Mouse (Mus musculus) forebrain, embryonic 12.5 days (tissue): ENCODE measurements around the gene Zswim3. TPM values are rescaled to one million over a fixed set of nuclear protein-coding genes. Genes with fewer than 3 reads are reported as not detected.

Experiments used
- ATAC-seq: fragments of 200-750 bp; cut with Nextera tagmentation; 2 replicates; pipeline ENCODE4 v1.8.0; 2017; ENCODE audit warnings: moderate TSS enrichment; ENCODE audit not compliant: low FRiP score
- H3K27ac ChIP-seq: fragments of 300-500 bp; sonication (generic); 2 replicates; pipeline ENCODE4 v1.5.1; 2016; ENCODE audit warnings: mild to moderate bottlenecking
- H3K27me3 ChIP-seq: fragments of 300-500 bp; sonication (generic); 2 replicates; pipeline ENCODE4 v1.6.1; 2016; ENCODE audit warnings: mild to moderate bottlenecking
- H3K36me3 ChIP-seq: fragments of 300-500 bp; sonication (generic); replicated peaks from 2 replicates; pipeline ENCODE4 v1.6.1; 2016; ENCODE audit warnings: mild to moderate bottlenecking
- H3K4me1 ChIP-seq: fragments of 300-500 bp; sonication (generic); 2 replicates; pipeline ENCODE4 v1.6.1; 2016
- H3K4me2 ChIP-seq: fragments of 300-500 bp; sonication (generic); 2 replicates; pipeline ENCODE4 v1.6.1; 2016; ENCODE audit warnings: mild to moderate bottlenecking, moderate library complexity
- H3K4me3 ChIP-seq: fragments of 300-500 bp; sonication (generic); replicated peaks from 2 replicates; pipeline ENCODE4 v1.5.1; 2016; ENCODE audit warnings: mild to moderate bottlenecking
- H3K9ac ChIP-seq: fragments of 300-500 bp; sonication (generic); 2 replicates; pipeline ENCODE4 v1.6.1; 2016; ENCODE audit warnings: mild to moderate bottlenecking
- H3K9me3 ChIP-seq: fragments of 300-500 bp; sonication (generic); 2 replicates; pipeline ENCODE4 v1.6.1; 2016
- WGBS: fragments of 180-500 bp; shearing (Covaris S2); methylation state at CpG from one replicate; pipeline ENCODE4 v1.1.7; 2016; 5-methylcytosine and 5-hydroxymethylcytosine counted together
- polyA plus RNA-seq: library from polyadenylated mRNA; unstranded; fragments of >200 nt; fragmentation: Nextera tagmentation; extraction: Ambion mirVana; gene quantifications from 2 replicates; pipeline ENCODE4 v1.2.1, GENCODE M21; 2016

Zswim3 gene
- polyA plus RNA-seq, 1 experiment from 2014 or later, result 10.7 TPM

DNA sequence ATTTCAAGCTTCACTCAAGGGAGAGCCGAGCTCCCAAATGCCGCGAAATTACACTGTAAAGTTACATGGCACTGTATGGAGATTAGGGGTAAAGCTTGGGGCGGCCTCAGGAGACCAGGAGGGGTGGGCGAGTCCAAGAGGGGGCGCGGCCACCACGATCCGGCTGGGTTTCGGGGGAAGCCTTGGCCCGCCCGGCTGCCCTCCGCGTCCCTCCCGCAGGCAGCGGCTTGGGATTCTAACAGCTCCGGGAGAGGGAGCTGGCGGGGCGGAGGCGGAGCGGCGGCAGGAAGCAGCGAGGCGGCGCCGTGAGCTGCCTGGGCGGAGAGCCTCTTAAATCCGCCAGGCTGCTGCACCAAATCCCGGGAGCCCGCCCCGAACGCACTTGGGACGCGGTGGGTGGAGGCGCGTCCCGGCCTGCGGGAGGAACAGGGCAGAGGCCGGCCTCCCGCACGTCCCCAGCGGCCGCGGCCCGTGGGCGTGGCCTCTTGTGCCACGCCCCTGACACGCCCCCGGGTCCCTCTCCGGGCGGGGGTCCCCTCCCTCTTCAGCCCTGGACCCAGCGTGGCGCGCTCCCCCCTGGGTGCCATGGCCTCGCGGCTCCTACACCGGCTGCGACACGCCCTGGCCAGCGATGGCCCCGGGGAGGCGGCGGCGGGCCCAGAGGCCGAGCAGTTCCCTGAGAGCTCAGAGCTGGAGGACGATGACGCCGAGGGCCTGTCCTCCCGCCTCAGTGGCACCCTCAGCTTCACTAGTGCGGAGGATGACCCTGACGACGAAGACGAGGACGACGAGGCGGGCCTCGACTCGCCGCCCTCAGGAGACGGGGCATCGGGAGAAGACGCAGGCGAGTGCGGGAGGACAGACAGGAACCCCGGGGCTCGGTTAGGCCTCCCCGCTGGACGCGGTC, 19.2 kb upstream of the Zswim3 start, which contains the start of gene Snx21:
Gene Snx21, plus strand, starts transcription at position 343 of the 907 bp plus-strand sequence.
- Histone ChIP-seq H3K27me3 (peaks cover 7% of the 10 kb centered on the region), H3K27ac (peak within 1 kb of the TSS; percentile 73), H3K9me3 (no peaks in the 10 kb centered on the region), H3K4me1 (peaks cover 20% of the 10 kb centered on the region), H3K9ac (peak within 1 kb of the TSS; percentile 71), H3K4me2 (peak within 1 kb of the TSS; percentile 91), H3K36me3 (peaks cover 10% of the 10 kb centered on the region), H3K4me3 (peak within 1 kb of the TSS; percentile 67)
- peak; percentile 92 for ATAC-seq
- under 1% methylated on average over 70 of the region's 89 CpGs for WGBS

DNA sequence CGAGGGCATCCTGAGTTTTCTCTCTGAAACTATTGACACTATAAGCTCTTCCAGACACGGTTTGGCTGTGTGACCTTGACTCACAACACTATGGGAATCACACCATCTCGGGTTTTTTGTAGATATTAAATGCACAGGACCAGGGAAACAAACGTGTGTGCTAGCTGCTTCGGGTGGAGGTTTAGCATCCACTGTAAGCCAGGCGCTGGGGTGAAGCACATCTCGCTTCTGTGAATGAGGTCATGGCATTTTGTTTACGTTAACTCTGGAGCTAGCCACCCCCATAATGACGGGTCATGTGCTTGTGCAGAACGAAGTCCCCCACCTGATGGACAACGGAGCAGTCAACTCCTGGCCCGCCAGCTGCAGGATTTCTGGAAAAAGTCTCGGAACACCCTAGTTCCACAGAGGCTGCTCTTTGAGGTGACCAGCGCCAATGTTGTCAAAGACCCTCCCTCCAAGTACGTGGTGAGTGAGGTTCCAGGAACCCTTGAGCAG, 18.5 kb upstream of the Zswim3 start:
- 9% methylated on average over 15 of the region's 15 CpGs for WGBS
- Histone ChIP-seq H3K4me1 (peaks cover 20% of the 10 kb centered on the region), H3K4me3 (peak overlapping the region; percentile 67), H3K36me3 (peaks cover 17% of the 10 kb centered on the region), H3K9me3 (no peaks in the 10 kb centered on the region), H3K27me3 (peaks cover 7% of the 10 kb centered on the region), H3K27ac (peak overlapping the region; percentile 73; the same call in 1 of the 2 replicates), H3K4me2 (peak overlapping the region; percentile 91), H3K9ac (peak overlapping the region; percentile 71)
- ATAC-seq, result peak; percentile 17; the same call in 1 of the 2 replicates

DNA sequence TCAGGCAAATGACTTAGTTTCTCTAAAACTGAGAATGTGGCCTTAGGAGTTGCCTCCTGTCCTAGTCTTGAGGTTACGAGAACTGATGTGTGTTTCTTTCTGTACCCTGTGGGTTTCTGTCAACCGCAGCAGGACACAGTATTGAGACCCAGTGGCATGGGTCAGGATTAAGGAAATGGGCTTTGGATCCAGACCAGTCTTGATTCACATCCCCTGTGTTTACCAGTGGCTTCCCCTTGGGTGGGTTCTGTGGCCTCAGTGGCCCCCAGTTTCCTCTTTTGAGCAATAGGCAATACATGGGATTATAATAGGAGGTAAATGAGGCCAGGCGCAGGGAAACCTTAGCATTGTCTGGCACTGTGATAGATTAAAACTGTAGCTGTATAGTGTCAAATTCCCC, 17.9 kb upstream of the Zswim3 start:
- H3K9me3 ChIP-seq, result no peaks in the 10 kb centered on the region
- H3K27me3 ChIP-seq, result peaks cover 7% of the 10 kb centered on the region
- peak overlapping the region; percentile 91 for H3K4me2 ChIP-seq
- H3K27ac ChIP-seq, result no peak overlapping the region
- H3K36me3 ChIP-seq, result peaks cover 23% of the 10 kb centered on the region
- H3K4me1 ChIP-seq, result peaks cover 20% of the 10 kb centered on the region
- H3K9ac ChIP-seq, result no peak overlapping the region
- 0 out of 2 replicates have a peak overlapping the region, but pooled peaks have one; percentile 67 for H3K4me3 ChIP-seq
- WGBS, result 87% methylated on average over 3 of the region's 3 CpGs
- ATAC-seq, result no peak

DNA sequence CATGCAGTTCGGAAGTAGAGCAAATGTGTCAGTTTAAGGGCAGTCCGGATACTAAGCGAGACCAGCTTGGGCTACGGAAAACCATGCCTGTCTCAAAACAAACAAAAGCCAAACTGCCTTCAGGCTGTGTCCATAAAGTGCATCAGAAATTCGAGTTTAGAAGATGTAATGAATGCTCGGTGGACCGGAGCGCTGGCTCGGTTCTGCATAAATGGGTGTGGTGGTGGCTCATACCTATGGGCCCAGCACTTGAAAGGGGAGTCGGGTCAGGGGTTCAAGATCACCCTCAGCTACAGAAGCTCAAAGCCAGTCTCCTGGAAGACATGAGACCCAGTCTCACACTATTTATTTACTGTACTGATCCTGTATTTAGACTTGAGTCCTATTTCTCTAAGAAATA, 17.1 kb upstream of the Zswim3 start:
- Histone ChIP-seq H3K9ac (no peak overlapping the region), H3K9me3 (no peaks in the 10 kb centered on the region), H3K27me3 (peaks cover 7% of the 10 kb centered on the region; the same call in 1 of the 2 replicates), H3K4me1 (peaks cover 20% of the 10 kb centered on the region), H3K4me3 (no peak overlapping the region), H3K36me3 (peaks cover 30% of the 10 kb centered on the region), H3K27ac (no peak overlapping the region), H3K4me2 (no peak overlapping the region)
- 88% methylated on average over 10 of the region's 10 CpGs for WGBS
- ATAC-seq, result no peak

DNA sequence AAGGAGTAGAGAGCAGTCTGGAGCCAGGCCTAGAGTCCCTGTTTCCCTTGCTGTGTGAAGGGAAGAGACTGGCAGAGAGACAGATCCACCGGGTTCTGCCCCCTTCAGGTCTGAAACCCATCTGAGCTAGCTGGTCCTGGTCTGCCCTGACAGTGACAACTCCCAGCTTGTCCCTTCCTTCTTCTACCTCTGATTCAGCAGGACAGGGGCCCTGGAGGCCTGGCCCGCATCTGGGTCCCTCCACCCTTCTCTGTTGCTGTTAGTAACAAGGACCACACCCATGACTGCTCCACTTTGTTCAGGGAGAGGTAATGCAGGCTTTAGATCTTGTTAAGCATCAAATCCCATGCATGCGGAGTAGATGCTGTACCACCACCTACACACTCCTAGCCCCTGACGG, 16.5 kb upstream of the Zswim3 start:
- Histone ChIP-seq H3K4me1 (peaks cover 20% of the 10 kb centered on the region), H3K27ac (no peak overlapping the region), H3K27me3 (peaks cover 4% of the 10 kb centered on the region; the same call in 1 of the 2 replicates), H3K9me3 (no peaks in the 10 kb centered on the region), H3K4me3 (no peak overlapping the region), H3K36me3 (peaks cover 36% of the 10 kb centered on the region), H3K4me2 (no peak overlapping the region), H3K9ac (no peak overlapping the region)
- WGBS, result 78% methylated on average over 4 of the region's 4 CpGs
- ATAC-seq, result no peak

DNA sequence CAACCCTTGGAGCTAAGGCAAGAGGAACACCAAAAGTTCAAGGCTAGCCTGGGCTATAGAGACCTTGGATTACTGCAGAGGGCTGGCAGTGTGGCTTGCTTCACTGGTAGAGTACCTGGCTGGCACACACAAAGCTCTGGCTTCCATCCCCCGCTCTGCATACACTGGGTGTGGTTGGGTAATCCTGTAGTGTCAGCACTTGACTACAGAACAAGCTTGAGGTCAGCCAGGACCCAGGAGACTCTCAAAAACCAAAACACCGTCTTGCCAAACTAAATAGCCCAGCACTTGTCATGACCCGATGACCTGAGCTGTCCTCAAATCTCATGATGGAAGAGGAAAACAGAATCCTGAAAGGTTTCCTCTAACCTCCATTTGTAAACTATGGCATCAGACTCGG, 14.4 kb upstream of the Zswim3 start:
- Histone ChIP-seq H3K9me3 (no peaks in the 10 kb centered on the region), H3K27ac (no peak overlapping the region), H3K4me3 (no peak overlapping the region), H3K27me3 (peaks cover 4% of the 10 kb centered on the region; the same call in 1 of the 2 replicates), H3K36me3 (peaks cover 48% of the 10 kb centered on the region), H3K4me1 (peaks cover 13% of the 10 kb centered on the region), H3K4me2 (no peak overlapping the region), H3K9ac (no peak overlapping the region)
- 92% methylated on average over 4 of the region's 4 CpGs for WGBS
- no peak for ATAC-seq

DNA sequence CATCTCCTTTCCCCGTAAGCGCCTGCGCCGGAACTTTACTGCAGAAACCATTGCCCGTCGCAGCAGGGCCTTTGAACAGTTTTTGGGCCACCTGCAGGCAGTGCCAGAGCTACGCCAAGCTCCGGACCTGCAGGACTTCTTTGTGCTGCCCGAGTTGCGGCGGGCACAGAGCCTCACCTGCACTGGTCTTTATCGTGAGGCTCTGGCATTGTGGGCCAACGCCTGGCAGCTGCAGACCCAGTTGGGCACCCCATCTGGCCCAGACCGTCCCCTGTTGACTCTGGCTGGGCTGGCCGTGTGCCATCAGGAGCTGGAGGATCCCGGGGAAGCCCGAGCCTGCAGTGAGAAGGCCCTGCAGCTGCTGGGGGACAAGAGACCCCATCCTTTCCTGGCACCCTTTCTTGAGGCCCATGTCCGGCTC, 13.0 kb upstream of the Zswim3 start:
- Histone ChIP-seq H3K9ac (no peak overlapping the region), H3K4me2 (no peak overlapping the region), H3K27ac (no peak overlapping the region), H3K9me3 (no peaks in the 10 kb centered on the region), H3K27me3 (peaks cover under 1% of the 10 kb centered on the region; the same call in 1 of the 2 replicates), H3K36me3 (peaks cover 62% of the 10 kb centered on the region), H3K4me3 (no peak overlapping the region), H3K4me1 (peaks cover 3% of the 10 kb centered on the region)
- no peak for ATAC-seq
- WGBS, result 96% methylated on average over 18 of the region's 18 CpGs

DNA sequence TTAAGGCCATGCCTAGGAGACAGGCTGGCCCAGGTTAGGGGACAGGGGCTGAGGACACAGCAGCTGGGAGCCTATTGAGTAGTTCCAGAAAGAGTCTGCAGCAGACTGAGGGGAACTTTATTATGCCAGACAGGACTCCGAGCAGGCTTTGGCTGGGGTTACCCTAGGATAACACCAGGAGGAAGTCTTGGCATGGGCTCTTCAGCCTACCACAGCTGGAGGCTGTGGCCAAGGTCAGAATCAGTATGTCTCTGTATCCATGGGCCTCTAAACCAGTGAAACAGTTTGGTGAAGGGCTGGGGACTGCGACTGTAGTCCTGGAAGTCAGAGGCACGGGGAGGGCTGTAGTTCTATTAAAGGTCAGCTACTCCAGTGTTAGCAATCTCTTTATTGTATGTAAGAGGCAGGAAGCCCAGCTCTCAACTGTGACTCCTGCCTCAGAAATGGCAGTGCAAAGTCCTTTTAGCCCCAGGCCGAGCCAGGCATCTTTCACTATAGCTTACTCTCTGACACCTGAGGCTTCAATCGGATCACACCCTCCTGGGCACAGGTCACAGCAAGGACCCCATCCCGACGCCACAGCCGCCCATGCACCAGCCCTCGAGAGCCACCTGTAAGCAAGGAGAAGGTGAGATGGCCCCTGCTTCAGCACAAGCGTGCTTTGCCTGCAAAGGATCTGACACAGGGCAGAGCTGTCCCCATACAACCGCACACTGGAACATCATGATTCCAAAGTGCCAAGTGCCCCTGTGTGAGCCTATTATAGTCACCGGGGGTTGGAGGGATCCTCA, 12.3 kb upstream of the Zswim3 start:
- no peak for ATAC-seq

DNA sequence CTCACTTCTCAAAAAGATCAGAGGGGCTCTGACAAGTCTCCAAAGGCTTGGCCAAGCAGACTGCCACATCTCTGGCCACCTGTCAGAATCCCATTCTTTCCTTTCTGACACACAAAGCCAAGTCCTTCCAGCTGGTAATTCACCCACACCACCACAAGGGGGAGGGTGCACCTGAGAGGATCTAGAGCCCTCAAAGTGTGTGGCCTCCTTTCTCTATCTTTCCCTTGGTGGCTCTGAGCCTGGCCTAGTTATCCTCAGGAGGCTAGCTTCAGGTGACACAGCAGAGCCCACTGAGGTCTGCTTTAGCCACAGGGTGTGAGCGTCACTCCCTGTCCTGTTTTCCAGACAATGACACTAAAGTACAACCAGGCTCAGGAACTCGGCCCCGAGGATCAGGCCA, 11.7 kb upstream of the Zswim3 start:
- Histone ChIP-seq H3K9me3 (no peaks in the 10 kb centered on the region), H3K4me2 (no peak overlapping the region), H3K27me3 (no peaks in the 10 kb centered on the region), H3K9ac (no peak overlapping the region), H3K4me1 (no peaks in the 10 kb centered on the region), H3K4me3 (no peak overlapping the region), H3K36me3 (peaks cover 69% of the 10 kb centered on the region), H3K27ac (no peak overlapping the region)
- WGBS, result 86% methylated on average over 3 of the region's 3 CpGs
- no peak for ATAC-seq

More for the DNA sequence above, 12.3 kb upstream of the Zswim3 start:
- no peak overlapping the region for H3K4me2 ChIP-seq
- no peak overlapping the region for H3K4me3 ChIP-seq
- WGBS, result 91% methylated on average over 12 of the region's 12 CpGs
- no peaks in the 10 kb centered on the region for H3K27me3 ChIP-seq
- peaks cover 65% of the 10 kb centered on the region for H3K36me3 ChIP-seq
- H3K27ac ChIP-seq, result no peak overlapping the region
- no peaks in the 10 kb centered on the region for H3K9me3 ChIP-seq
- no peaks in the 10 kb centered on the region for H3K4me1 ChIP-seq
- H3K9ac ChIP-seq, result no peak overlapping the region

DNA sequence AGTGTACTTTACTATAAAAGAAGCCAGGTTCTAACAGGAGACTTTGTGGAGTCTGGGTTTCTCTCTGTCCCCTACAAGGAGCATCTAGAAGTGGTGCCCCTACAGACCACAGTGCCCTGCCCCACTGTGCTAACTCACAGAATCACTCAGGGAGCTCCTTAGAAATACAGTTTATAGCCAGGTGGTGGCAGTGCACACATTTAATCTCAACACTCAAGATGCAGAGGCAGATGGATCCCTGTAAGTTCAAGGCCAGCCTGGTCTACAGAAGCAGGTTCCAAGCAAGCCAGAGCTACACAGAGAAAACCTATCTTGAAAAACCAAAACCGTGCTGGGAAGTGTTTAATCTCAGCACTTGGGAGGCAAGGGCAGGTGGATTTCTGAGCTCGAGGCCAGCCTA, 11.1 kb upstream of the Zswim3 start:
- no peaks in the 10 kb centered on the region for H3K4me1 ChIP-seq
- no peak overlapping the region for H3K4me2 ChIP-seq
- 96% methylated on average over 2 of the region's 2 CpGs for WGBS
- H3K9ac ChIP-seq, result no peak overlapping the region
- H3K9me3 ChIP-seq, result no peaks in the 10 kb centered on the region
- H3K36me3 ChIP-seq, result peaks cover 72% of the 10 kb centered on the region
- H3K4me3 ChIP-seq, result no peak overlapping the region
- ATAC-seq, result no peak
- no peaks in the 10 kb centered on the region for H3K27me3 ChIP-seq
- no peak overlapping the region for H3K27ac ChIP-seq

DNA sequence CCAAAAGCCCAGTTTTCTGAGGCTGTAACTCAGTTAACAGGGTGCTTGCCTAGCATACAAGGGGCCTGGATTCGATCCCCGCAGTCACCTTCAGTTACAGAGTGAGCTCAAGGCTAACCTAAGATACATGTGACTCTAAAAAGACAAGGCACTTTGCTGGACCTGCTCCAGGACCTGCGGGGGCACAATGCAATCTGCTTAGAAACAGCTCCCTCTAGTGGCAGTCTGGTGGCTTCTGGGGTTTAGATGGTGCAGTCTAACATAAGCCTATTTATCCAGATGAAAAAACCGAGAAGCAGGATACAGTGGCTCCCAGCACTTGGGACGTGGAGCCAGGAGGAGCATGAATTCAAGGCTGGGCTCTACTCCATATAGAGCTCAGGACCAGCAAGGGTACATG, 10.6 kb upstream of the Zswim3 start:
- H3K4me2 ChIP-seq, result no peak overlapping the region
- H3K27ac ChIP-seq, result no peak overlapping the region
- H3K27me3 ChIP-seq, result no peaks in the 10 kb centered on the region
- H3K9ac ChIP-seq, result no peak overlapping the region
- H3K9me3 ChIP-seq, result no peaks in the 10 kb centered on the region
- H3K4me3 ChIP-seq, result no peak overlapping the region
- ATAC-seq, result peak; percentile 56; the same call in 1 of the 2 replicates
- WGBS, result 33% methylated on average over 5 of the region's 5 CpGs
- peaks cover 73% of the 10 kb centered on the region for H3K36me3 ChIP-seq
- H3K4me1 ChIP-seq, result no peaks in the 10 kb centered on the region

DNA sequence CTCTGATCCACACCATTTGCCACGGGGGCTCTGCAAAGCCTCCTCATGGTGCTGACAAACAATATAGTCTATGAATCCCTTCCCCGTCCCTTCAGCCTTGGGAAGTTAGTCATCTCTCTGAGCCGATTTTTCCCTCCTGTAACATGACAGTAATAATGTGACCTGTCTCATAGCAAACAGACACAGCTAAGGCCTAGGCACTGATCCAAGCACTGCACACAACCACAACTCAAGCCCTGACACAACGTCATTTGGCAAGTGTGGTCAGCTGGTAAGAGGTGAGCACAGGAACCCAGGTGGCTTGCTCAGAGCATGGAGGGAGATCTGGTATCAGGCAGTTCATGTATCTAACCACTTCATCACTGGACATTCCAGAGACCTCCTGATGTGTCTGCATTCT, 9.0 kb upstream of the Zswim3 start:
- Histone ChIP-seq H3K4me3 (no peak overlapping the region), H3K4me2 (no peak overlapping the region), H3K27me3 (no peaks in the 10 kb centered on the region), H3K9ac (no peak overlapping the region), H3K9me3 (no peaks in the 10 kb centered on the region), H3K27ac (no peak overlapping the region), H3K4me1 (no peaks in the 10 kb centered on the region), H3K36me3 (peaks cover 75% of the 10 kb centered on the region)
- no peak for ATAC-seq
- 88% methylated on average over 4 of the region's 4 CpGs for WGBS
